Mouse (Mus musculus): ENCODE measurements around the gene Slc46a1.

GRCm38 (mm10) chr11:78463286-78464036 lies 2.0 kb upstream of the Slc46a1 start:
- TF ChIP-seq POLR2A (IDR thresholded peaks at IDR 0.05; ENCODE audit: borderline replicate concordance, control insufficient read depth, low read depth, low read length) (no peak), CTCF (IDR thresholded peaks at IDR 0.05; ENCODE audit: control insufficient read depth, insufficient read depth, low read length) (no peak)
